Mouse (Mus musculus): Measurements from ENCODE around the gene Tfr2. TPM values are rescaled to one million over a fixed set of nuclear protein-coding genes. Genes with fewer than 3 reads are reported as not detected.

Gene Tfr2
- total RNA-seq (2021), result 10 to 100 TPM; 22.4 to 23.0 TPM
- long read RNA-seq, partial matches to known transcripts, result 4 of 19 reads
- long read RNA-seq, other reads (novel, unspliced or antisense), result 15 of 19 reads

GRCm38 (mm10) chr5:137569665-137570064 lies at the start of gene Tfr2:
TSS of gene Tfr2 (plus strand) at chr5:137569840.
- no peak for DNase-seq (ENCODE audit: low spot score in 2 of 2)

GRCm38 (mm10) chr5:137521861-137522260 lies 47.8 kb upstream of the Tfr2 start:
- DNase-seq (ENCODE audit: low spot score in 2 of 2), result no peak

- no peak for DNase-seq (ENCODE audit: low spot score in 2 of 2)
These were observed 46.9 kb upstream of the Tfr2 start for GRCm38 (mm10) chr5:137522711-137523110.

- DNase-seq (ENCODE audit: low spot score in 2 of 2), result no peak
These were observed 46.0 kb upstream of the Tfr2 start for GRCm38 (mm10) chr5:137523396-137524250.

GRCm38 (mm10) chr5:137524251-137524515 lies 45.5 kb upstream of the Tfr2 start:
- DNase-seq (ENCODE audit: low spot score in 2 of 2), result no peak

GRCm38 (mm10) chr5:137524671-137525070 lies 45.0 kb upstream of the Tfr2 start:
- no peak for DNase-seq (ENCODE audit: low spot score in 2 of 2)

GRCm38 (mm10) chr5:137525511-137525910 lies 44.1 kb upstream of the Tfr2 start:
- DNase-seq (ENCODE audit: low spot score in 2 of 2), result no peak

- DNase-seq (ENCODE audit: low spot score in 2 of 2), result peak; percentile 44 to 60
These were observed 43.3 kb upstream of the Tfr2 start for GRCm38 (mm10) chr5:137526192-137526936.

GRCm38 (mm10) chr5:137527413-137527812 lies 42.2 kb upstream of the Tfr2 start:
- no peak for DNase-seq (ENCODE audit: low spot score in 2 of 2)

GRCm38 (mm10) chr5:137528247-137528968 lies 41.2 kb upstream of the Tfr2 start:
- no peak for DNase-seq (ENCODE audit: low spot score in 2 of 2)

- DNase-seq (ENCODE audit: low spot score in 2 of 2), result no peak
These were observed 40.2 kb upstream of the Tfr2 start for GRCm38 (mm10) chr5:137529221-137529995.

- no peak for DNase-seq (ENCODE audit: low spot score in 2 of 2)
These were observed 39.6 kb upstream of the Tfr2 start for GRCm38 (mm10) chr5:137530075-137530474.

GRCm38 (mm10) chr5:137530588-137531413 lies 38.8 kb upstream of the Tfr2 start:
- peak; percentile 69 to 81 for DNase-seq (ENCODE audit: low spot score in 2 of 2)

GRCm38 (mm10) chr5:137531414-137532130 lies 38.1 kb upstream of the Tfr2 start:
- peak; percentile 74 to 76 for DNase-seq (ENCODE audit: low spot score in 2 of 2)

- peak; percentile 51 to 52 for DNase-seq (ENCODE audit: low spot score in 2 of 2)
These were observed 37.4 kb upstream of the Tfr2 start for GRCm38 (mm10) chr5:137532131-137532807.

GRCm38 (mm10) chr5:137532808-137533116 lies 36.9 kb upstream of the Tfr2 start:
- no peak for DNase-seq (ENCODE audit: low spot score in 2 of 2)

- DNase-seq (ENCODE audit: low spot score in 2 of 2), result peak; percentile 96 to 98
These were observed 36.4 kb upstream of the Tfr2 start, which contains the start of the genes Epo and Gnb2 for GRCm38 (mm10) chr5:137533117-137533827. TSS of gene Epo (minus strand) at chr5:137533242. TSS of gene Gnb2 (minus strand) at chr5:137533510.

- DNase-seq (ENCODE audit: low spot score in 2 of 2), result no peak
These were observed 34.9 kb upstream of the Tfr2 start for GRCm38 (mm10) chr5:137534762-137535161.

All from layer of hippocampus, postnatal 10 days (tissue).